ENCODE assay signal across 28 mouse cellular contexts in the genomic region with DNA sequence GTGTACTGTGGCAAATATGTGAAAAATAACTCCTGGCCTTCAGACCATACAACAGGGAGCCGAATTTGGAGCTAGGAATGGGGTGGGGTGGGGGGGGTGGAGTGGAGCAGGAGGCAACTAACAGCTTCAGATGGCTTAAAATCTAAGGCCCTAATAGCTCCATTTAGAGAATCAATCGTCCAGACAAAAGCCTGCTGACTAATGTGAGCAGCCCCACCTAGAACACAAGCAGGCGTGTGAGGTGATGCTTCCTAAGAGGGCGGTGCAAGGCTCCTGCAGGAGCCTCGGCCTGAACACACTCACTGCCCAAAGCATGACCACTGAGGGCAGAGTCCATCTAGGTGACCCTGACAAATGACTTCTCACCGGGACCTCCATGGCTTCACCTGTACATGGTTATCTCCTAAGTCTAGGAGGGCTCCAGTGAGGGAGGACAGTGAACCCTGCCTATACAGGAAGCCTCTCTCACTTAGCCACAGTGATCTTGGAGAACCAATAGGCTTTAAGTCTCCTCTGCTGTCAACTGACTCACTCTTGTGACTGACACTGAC. TPM values are rescaled to one million over a fixed set of nuclear protein-coding genes. Genes with fewer than 3 reads are reported as not detected.
DNase-seq lines count a peak whose midpoint lies in the region; ATAC-seq lines count a peak whose summit lies in the region.
"Had no signal": no experiment of that assay in that cellular context is flagged by ENCODE, and none has a peak within 500 bp of the region (broad histone marks: within the 10 kb centered on the region; RNA-seq: fewer than 3 reads in every experiment).

No protein-coding gene starts in this region.

- DNase-seq in heart, adult 11 months, result peak; percentile 81
- DNase-seq in heart, postnatal 10 days, result no peak
- peak; percentile 26 for DNase-seq in midbrain, embryonic 11.5 days (ENCODE audit: low spot score, missing footprints)
- DNase-seq in spleen, adult 12 weeks (ENCODE audit: low spot score), result no peak
- no peak for DNase-seq in urinary bladder, postnatal 25 days (ENCODE audit: low spot score)
- DNase-seq: adrenal gland, postnatal 14 days; cerebellum, adult 11 months; cerebellum, adult 2 months; cerebellum, adult 9-11 months; cerebellum, postnatal 25 days; embryo, embryonic 11 days; gastrocnemius, adult 2 months; gastrocnemius, postnatal 14 days; heart, adult 18-20 months; heart, postnatal 14 days; heart, postnatal 4 days had no signal

- H3K27ac ChIP-seq in midbrain, embryonic 11.5 days (ENCODE audit: low read depth, low read length), result no peak overlapping the region
- H3K27ac ChIP-seq in midbrain, embryonic 15.5 days, result no peak overlapping the region
- H3K27ac ChIP-seq: embryonic facial prominence, embryonic 10.5 days; embryonic facial prominence, embryonic 13.5 days; forebrain, embryonic 10.5 days; forebrain, embryonic 13.5 days; gastrocnemius, adult 2 months; heart, embryonic 15.5 days; hindbrain, embryonic 15.5 days had no signal

- no peaks in the 10 kb centered on the region for H3K27me3 ChIP-seq in midbrain, embryonic 11.5 days (ENCODE audit: control insufficient read depth, insufficient read depth, low read length)
- H3K27me3 ChIP-seq in midbrain, embryonic 15.5 days (replicated peaks), result no peaks in the 10 kb centered on the region
- H3K27me3 ChIP-seq: embryonic facial prominence, embryonic 13.5 days; forebrain, embryonic 13.5 days; heart, embryonic 12.5 days; heart, embryonic 15.5 days; hindbrain, embryonic 15.5 days had no signal

- no peak for ATAC-seq in midbrain, embryonic 11.5 days (ENCODE audit: low FRiP score)
- no peak for ATAC-seq in midbrain, embryonic 15.5 days (replicated peaks)
- 0 out of 2 replicates have a peak, but pooled peaks have one; percentile 36 for ATAC-seq in megakaryocyte-erythroid progenitor cell, adult 5-6 weeks (replicated peaks; ENCODE audit: low FRiP score, low TSS enrichment, poor library complexity, severe bottlenecking)
- no peak for ATAC-seq in erythroid progenitor cell, adult 5-6 weeks (replicated peaks; ENCODE audit: low FRiP score, poor library complexity, severe bottlenecking)
- ATAC-seq: forebrain, embryonic 13.5 days; forebrain, embryonic 16.5 days had no signal

- H3K9ac ChIP-seq in midbrain, embryonic 11.5 days (ENCODE audit: low read length), result no peak overlapping the region
- no peak overlapping the region for H3K9ac ChIP-seq in midbrain, embryonic 15.5 days
- H3K9ac ChIP-seq: embryonic facial prominence, embryonic 13.5 days; forebrain, embryonic 13.5 days; heart, embryonic 12.5 days; heart, embryonic 15.5 days; hindbrain, embryonic 15.5 days had no signal

- WGBS in midbrain, embryonic 11.5 days, result 89% methylated on average over 6 of the region's 6 CpGs
- 85% methylated on average over 6 of the region's 6 CpGs for WGBS in midbrain, embryonic 15.5 days

- H3K4me3 ChIP-seq in midbrain, embryonic 11.5 days (ENCODE audit: low read depth, low read length), result no peak overlapping the region
- no peak overlapping the region for H3K4me3 ChIP-seq in midbrain, embryonic 15.5 days
- H3K4me3 ChIP-seq: embryonic facial prominence, embryonic 10.5 days; embryonic facial prominence, embryonic 13.5 days; erythroblast, embryonic 14.5 days; forebrain, embryonic 10.5 days; forebrain, embryonic 13.5 days; gastrocnemius, adult 2 months; heart, embryonic 12.5 days; heart, embryonic 15.5 days; hindbrain, embryonic 15.5 days had no signal

- no peaks in the 10 kb centered on the region for H3K4me1 ChIP-seq in midbrain, embryonic 11.5 days (ENCODE audit: control insufficient read depth, insufficient read depth, low read length)
- no peaks in the 10 kb centered on the region for H3K4me1 ChIP-seq in midbrain, embryonic 15.5 days
- H3K4me1 ChIP-seq: embryonic facial prominence, embryonic 10.5 days; embryonic facial prominence, embryonic 13.5 days; forebrain, embryonic 10.5 days; forebrain, embryonic 13.5 days; heart, embryonic 12.5 days; heart, embryonic 15.5 days; hindbrain, embryonic 15.5 days had no signal

- no peaks in the 10 kb centered on the region for H3K9me3 ChIP-seq in midbrain, embryonic 11.5 days (ENCODE audit: control insufficient read depth, low read length)
- H3K9me3 ChIP-seq in midbrain, embryonic 15.5 days, result no peaks in the 10 kb centered on the region
- H3K9me3 ChIP-seq: embryonic facial prominence, embryonic 10.5 days; embryonic facial prominence, embryonic 13.5 days; forebrain, embryonic 10.5 days; forebrain, embryonic 13.5 days; heart, embryonic 12.5 days; heart, embryonic 15.5 days; hindbrain, embryonic 15.5 days had no signal

- H3K36me3 ChIP-seq in midbrain, embryonic 11.5 days (ENCODE audit: control insufficient read depth, insufficient read depth, low read length), result peaks cover 10% of the 10 kb centered on the region
- H3K36me3 ChIP-seq in midbrain, embryonic 15.5 days (replicated peaks), result peaks cover 46% of the 10 kb centered on the region

- no peak overlapping the region for H3K4me2 ChIP-seq in midbrain, embryonic 11.5 days
- H3K4me2 ChIP-seq in midbrain, embryonic 15.5 days, result no peak overlapping the region
- H3K4me2 ChIP-seq: embryonic facial prominence, embryonic 13.5 days; forebrain, embryonic 13.5 days; heart, embryonic 12.5 days; heart, embryonic 15.5 days; hindbrain, embryonic 15.5 days had no signal

- intact Hi-C loops in heart, postnatal 10 days (cut with DNase I), result loop anchor here (1.0 kb wide), 1 partner anchor 101 kb away; no protein-coding TSS in a partner anchor

RNA-seq across cellular contexts. Expression of gene Trpc4ap, which starts 28.2 kb away (rescaled TPM):
- total RNA-seq in heart, postnatal 10 days (2021), result 10 to 100 TPM; 83.1 to 89.9 TPM
- polyA plus RNA-seq in midbrain, embryonic 11.5 days (2014; fragmentation: Nextera tagmentation; extraction: Ambion mirVana), result 138 and 144 TPM in 2 replicates
- 165 and 166 TPM in 2 replicates for polyA plus RNA-seq in midbrain, embryonic 15.5 days (2015; fragmentation: Nextera tagmentation; extraction: Ambion mirVana)
- 86.6 and 122 TPM in 2 replicates for total RNA-seq in megakaryocyte-erythroid progenitor cell, adult 5-6 weeks (2014; fragmentation: Nextera tagmentation)
- 45.2 and 61.0 TPM in 2 replicates for total RNA-seq in megakaryocyte-erythroid progenitor cell, adult 5-6 weeks (2017)
- total RNA-seq in erythroid progenitor cell, adult 5-6 weeks (2015; ENCODE audit: low replicate concordance), result 35.6 and 35.7 TPM in 2 replicates
- 19.7 and 49.9 TPM in 2 replicates for total RNA-seq in erythroid progenitor cell, adult 5-6 weeks (2017; ENCODE audit: low replicate concordance)

RNA-seq across cellular contexts. Expression of gene Myh7b, which starts 53.0 kb away (rescaled TPM):
- 10 to 100 TPM; 47.8 to 56.4 TPM for total RNA-seq in heart, postnatal 10 days (2021)
- 0.59 and 0.63 TPM in 2 replicates for polyA plus RNA-seq in midbrain, embryonic 11.5 days (2014; fragmentation: Nextera tagmentation; extraction: Ambion mirVana)
- polyA plus RNA-seq in midbrain, embryonic 15.5 days (2015; fragmentation: Nextera tagmentation; extraction: Ambion mirVana), result 0.64 and 1.2 TPM in 2 replicates
- total RNA-seq in megakaryocyte-erythroid progenitor cell, adult 5-6 weeks (2014; fragmentation: Nextera tagmentation), result not detected in 2 replicates
- not detected in 2 replicates for total RNA-seq in megakaryocyte-erythroid progenitor cell, adult 5-6 weeks (2017)
- total RNA-seq in erythroid progenitor cell, adult 5-6 weeks (2015; ENCODE audit: low replicate concordance), result not detected in 2 replicates
- not detected in 2 replicates for total RNA-seq in erythroid progenitor cell, adult 5-6 weeks (2017; ENCODE audit: low replicate concordance)

Comparison
In these comparisons a context has a peak if more than half of its experiments do, and no peak if none do; other contexts are left out.
1. DNase-seq: peak in heart, adult 11 months (single experiment) and midbrain, embryonic 11.5 days (single experiment); none in heart, postnatal 10 days (0 of 2), spleen, adult 12 weeks (single experiment) and urinary bladder, postnatal 25 days (single experiment).
2. RNA of gene Myh7b, which starts 53.0 kb away (total RNA-seq): 47.8 to 56.4 TPM in heart, postnatal 10 days; not detected in megakaryocyte-erythroid progenitor cell, adult 5-6 weeks and not detected in erythroid progenitor cell, adult 5-6 weeks; every median in the first group is over 10 times any median in the second.